Mouse (Mus musculus) gastrocnemius, postnatal 25 days (tissue): ENCODE data around the gene Map3k21. TPM values are rescaled to one million over a fixed set of nuclear protein-coding genes. Genes with fewer than 3 reads are reported as not detected.

Experiments
- DNase-seq: peaks from one replicate; pipeline ENCODE4 v3.0.0; 2022
- total RNA-seq, 2 experiments: library from RNA; stranded (reverse); gene quantifications; 1 replicate in 1 of 2; 2 replicates in 1 of 2; pipeline ENCODE4 v1.2.3; 2021

Map3k21 gene
- total RNA-seq, 2 experiments from 2014 or later = 0.05 to 0.08 TPM

- DNase-seq = no peak
Measured at GRCm38 (mm10) chr8:125971336-125971735, 61.1 kb downstream of the Map3k21 start.

- DNase-seq = no peak
Measured at GRCm38 (mm10) chr8:125975981-125976380, 65.7 kb downstream of the Map3k21 start.

DNA sequence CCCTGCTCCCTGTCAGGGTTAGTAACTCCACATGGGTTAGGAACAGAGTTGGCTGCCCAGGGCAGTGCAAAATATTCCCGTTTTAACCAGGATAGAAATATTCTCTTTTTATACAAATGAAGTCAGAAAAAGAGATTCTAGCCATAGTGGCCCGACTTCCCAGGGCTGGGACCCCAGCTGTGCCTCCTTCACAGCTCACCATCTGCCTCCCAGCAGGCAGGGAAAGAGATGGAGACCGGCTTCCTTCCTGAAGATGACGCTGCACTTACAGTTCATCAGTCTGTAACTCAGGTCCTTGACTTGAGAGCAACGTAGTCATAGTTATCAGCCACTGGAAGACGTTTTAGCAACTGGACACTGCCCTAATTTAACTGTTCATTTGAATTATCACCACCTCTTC lies 70.6 kb downstream of the Map3k21 start:
- no peak for DNase-seq

- no peak for DNase-seq
Measured at GRCm38 (mm10) chr8:125983515-125983914, 73.3 kb downstream of the Map3k21 start.

- DNase-seq = no peak
Measured at GRCm38 (mm10) chr8:125984140-125984539, 73.9 kb downstream of the Map3k21 start.

DNA sequence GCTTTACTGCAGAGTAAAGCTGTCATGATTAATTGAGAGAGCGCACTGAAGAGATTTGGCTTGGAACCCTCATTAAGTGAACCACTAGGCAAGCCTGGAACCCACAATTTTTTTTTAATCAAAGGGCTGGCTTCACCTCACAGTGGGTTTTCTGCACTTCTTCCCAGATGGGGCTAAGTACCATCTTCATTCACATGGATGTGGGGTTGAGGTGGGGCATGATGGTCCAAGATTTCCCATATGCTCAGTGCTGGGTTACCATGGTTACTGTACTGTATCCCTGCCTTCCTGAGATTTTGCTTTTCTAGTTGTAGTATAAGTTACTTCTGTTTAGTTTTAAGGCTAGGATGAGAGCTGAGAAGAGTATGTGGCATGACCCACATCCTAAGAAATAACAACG lies 75.1 kb downstream of the Map3k21 start:
- DNase-seq = no peak

GRCm38 (mm10) chr8:125986999-125987589 lies 76.8 kb downstream of the Map3k21 start:
- no peak for DNase-seq

GRCm38 (mm10) chr8:125987996-125988395 lies 77.7 kb downstream of the Map3k21 start:
- DNase-seq = no peak

DNA sequence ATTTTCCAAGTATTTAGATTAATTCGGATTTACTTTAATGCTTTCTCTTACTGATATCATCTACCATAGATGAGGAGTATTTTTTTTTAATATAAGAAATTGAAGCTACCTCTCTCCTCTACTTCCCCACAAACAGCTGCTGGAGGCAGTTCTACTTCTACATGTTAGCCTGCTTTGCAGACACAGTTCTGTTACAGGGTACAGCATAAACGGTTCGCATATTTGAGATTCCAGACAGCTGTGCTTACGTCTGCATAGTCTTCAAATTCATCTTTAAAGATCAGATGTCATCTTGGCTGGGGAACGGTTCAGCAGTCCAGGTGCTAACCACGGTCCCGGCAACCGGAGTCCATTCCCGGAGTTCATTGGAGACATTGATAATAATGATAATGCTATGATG lies 83.4 kb downstream of the Map3k21 start:
- no peak for DNase-seq

- peak; percentile 11 for DNase-seq
Measured at GRCm38 (mm10) chr8:125995101-125995986, 85.1 kb downstream of the Map3k21 start, which contains the start of gene Kcnk1. Gene Kcnk1, plus strand, starts transcription at chr8:125995170.

- no peak for DNase-seq
Measured at GRCm38 (mm10) chr8:125996031-125996839, 86.0 kb downstream of the Map3k21 start.

DNA sequence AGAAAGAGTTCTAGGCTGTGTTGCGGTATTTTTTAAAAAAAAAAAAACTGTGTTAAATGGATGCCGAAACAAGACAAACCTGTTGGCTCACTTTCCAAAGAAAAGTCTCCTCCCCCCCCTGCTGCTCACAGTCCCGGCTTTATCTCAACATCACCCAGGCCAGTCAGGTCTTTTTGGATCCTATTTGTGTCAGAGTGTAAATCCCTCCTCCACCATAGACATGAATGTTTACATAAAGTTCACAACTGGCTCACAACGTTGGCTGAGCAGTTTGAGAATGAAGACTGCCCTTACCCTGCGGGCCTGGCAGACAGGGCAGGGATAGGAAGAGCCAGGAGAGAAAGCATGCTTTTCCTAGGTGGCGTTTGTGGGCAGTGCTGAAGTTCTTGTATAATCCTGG lies 86.7 kb downstream of the Map3k21 start:
- no peak for DNase-seq

Other genes with a start within 250 kb of the Map3k21 start
- 1 to 10 TPM; 2.6 to 3.0 TPM for gene Map10, start 240.6 kb upstream of the Map3k21 start, total RNA-seq
- gene Ntpcr, start 180.5 kb upstream of the Map3k21 start, total RNA-seq = 10 to 100 TPM; 12.4 to 12.9 TPM
- under 1 TPM; 0.29 to 0.41 TPM for gene Pcnx2, start 12.1 kb upstream of the Map3k21 start, total RNA-seq
- 1 to 10 TPM in 1 of 2 experiments, under 1 TPM in 1; 0.13 to 1.0 TPM for gene Kcnk1, start 84.7 kb downstream of the Map3k21 start, total RNA-seq